Mouse (Mus musculus) stomach, embryonic 14.5 days (tissue): Measurements from ENCODE around the gene Styxl1. TPM values are rescaled to one million over a fixed set of nuclear protein-coding genes. Genes with fewer than 3 reads are reported as not detected.

ENCODE experiments used
- ATAC-seq: fragments of 200-750 bp; cut with Nextera tagmentation; 2 replicates; pipeline ENCODE4 v1.8.0; 2017; ENCODE audit warnings: low read depth, moderate TSS enrichment; ENCODE audit not compliant: insufficient number of reproducible peaks, insufficient read depth, low FRiP score
- H3K27ac ChIP-seq: fragments of 300-500 bp; sonication (generic); 2 replicates; pipeline ENCODE4 v1.5.1; 2014; ENCODE audit warnings: mild to moderate bottlenecking, low read length, moderate library complexity, mixed read lengths
- H3K27me3 ChIP-seq: fragments of 300-500 bp; sonication (generic); 2 replicates; pipeline ENCODE4 v1.6.1; 2014; ENCODE audit warnings: low read length, control low read depth, mixed read lengths; ENCODE audit not compliant: control insufficient read depth, insufficient read depth
- H3K36me3 ChIP-seq: fragments of 300-500 bp; sonication (generic); 2 replicates; pipeline ENCODE4 v1.6.1; 2014; ENCODE audit warnings: mild to moderate bottlenecking, control low read depth, low read length, moderate library complexity, mixed read lengths; ENCODE audit not compliant: control insufficient read depth, insufficient read depth
- H3K4me1 ChIP-seq: fragments of 300-500 bp; sonication (generic); 2 replicates; pipeline ENCODE4 v1.6.1; 2014; ENCODE audit warnings: low read length, control low read depth, mixed read lengths; ENCODE audit not compliant: control insufficient read depth, insufficient read depth
- H3K4me2 ChIP-seq: fragments of 300-500 bp; sonication (generic); replicated peaks from 2 replicates; pipeline ENCODE4 v1.6.1; 2014; ENCODE audit warnings: low read depth, low read length, control low read depth
- H3K4me3 ChIP-seq: fragments of 300-500 bp; sonication (generic); 2 replicates; pipeline ENCODE4 v1.5.1; 2014; ENCODE audit warnings: low read depth, low read length, control low read depth
- H3K9ac ChIP-seq: fragments of 300-500 bp; sonication (generic); replicated peaks from 2 replicates; pipeline ENCODE4 v1.6.1; 2014; ENCODE audit warnings: low read depth, mild to moderate bottlenecking, control low read depth, low read length, moderate library complexity, mixed read lengths
- H3K9me3 ChIP-seq: fragments of 300-500 bp; sonication (generic); 2 replicates; pipeline ENCODE4 v1.6.1; 2016; ENCODE audit warnings: low read depth, low read length, control low read depth; ENCODE audit not compliant: control insufficient read depth
- WGBS: fragments of 180-500 bp; shearing (Covaris S2); extraction: QIAGEN DNeasy Blood & Tissue Kit; methylation state at CpG from one replicate; pipeline ENCODE4 v1.1.7; 2014; 5-methylcytosine and 5-hydroxymethylcytosine counted together
- polyA plus RNA-seq: library from polyadenylated mRNA; unstranded; fragments of >200 nt; fragmentation: Nextera tagmentation; extraction: Ambion mirVana; gene quantifications from 2 replicates; pipeline ENCODE4 v1.2.1, GENCODE M21; 2014

Gene Styxl1
- polyA plus RNA-seq, 1 experiment from 2014 or later, result 0.25 TPM

DNA sequence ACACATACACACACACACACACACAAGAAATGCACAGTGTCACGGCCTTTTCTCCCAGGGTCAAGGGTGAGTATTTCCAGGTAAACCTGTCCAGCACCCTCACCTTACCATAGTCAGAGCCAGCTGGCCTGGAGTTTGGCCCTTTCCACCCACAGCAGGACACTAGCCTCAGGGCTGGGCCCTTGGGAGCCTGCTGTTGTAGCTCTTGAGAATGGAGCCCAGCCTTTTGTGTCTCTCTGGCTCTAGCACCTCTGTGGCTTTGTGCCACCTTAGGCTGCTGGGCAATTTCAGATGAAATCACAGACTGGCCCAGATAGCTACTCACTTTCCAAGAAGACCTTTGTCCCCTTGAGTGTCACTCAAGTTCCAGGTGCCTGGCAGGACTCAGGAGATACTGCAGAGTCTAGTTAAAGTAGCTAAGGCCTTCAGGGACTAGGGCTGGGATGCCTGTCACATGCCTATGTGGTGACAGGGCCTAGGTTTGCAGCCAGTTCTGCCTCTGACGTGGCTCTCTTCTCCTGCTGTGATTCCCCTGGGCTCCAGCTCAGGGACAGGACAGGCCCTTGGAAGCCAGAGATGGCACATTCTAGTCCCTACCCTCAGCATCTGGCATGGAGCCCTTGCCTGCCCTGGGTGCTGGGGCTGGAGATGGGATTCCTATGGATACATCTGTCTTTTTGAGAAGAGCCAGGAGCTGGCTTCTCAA, 51.4 kb downstream of the Styxl1 start:
- Histone ChIP-seq H3K4me3 (no peak overlapping the region), H3K9ac (no peak overlapping the region), H3K4me1 (peaks cover 26% of the 10 kb centered on the region), H3K4me2 (peak overlapping the region; percentile 48; the same call in 1 of the 2 replicates), H3K27ac (0 out of 2 replicates have a peak overlapping the region, but pooled peaks have one; percentile 87), H3K36me3 (peaks cover 30% of the 10 kb centered on the region), H3K27me3 (no peaks in the 10 kb centered on the region), H3K9me3 (no peaks in the 10 kb centered on the region)
- WGBS, result 73% methylated on average over 2 of the region's 2 CpGs
- ATAC-seq, result no peak

DNA sequence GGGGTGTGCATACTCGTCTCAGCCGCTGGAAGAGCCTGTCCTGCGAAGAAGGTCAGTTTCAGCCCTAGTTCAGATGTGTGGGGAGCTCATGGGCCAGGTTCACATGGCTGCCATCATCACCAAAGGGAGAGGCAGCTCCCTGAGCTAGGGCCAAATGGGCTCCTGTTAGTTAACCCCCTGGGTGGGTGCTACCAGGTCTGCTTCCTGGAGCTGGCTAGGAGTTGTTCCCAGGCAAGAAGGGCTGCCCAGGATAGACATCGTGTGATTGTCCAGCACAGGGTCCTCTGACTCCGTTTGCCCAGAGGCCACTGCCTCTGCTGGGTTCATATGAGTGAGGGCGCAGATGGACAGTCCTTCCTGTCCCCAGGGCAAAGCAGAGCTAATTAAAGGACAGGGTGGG, 52.2 kb downstream of the Styxl1 start:
- Histone ChIP-seq H3K4me1 (peaks cover 26% of the 10 kb centered on the region), H3K27me3 (no peaks in the 10 kb centered on the region), H3K4me3 (peak overlapping the region; percentile 9), H3K36me3 (peaks cover 22% of the 10 kb centered on the region), H3K9me3 (no peaks in the 10 kb centered on the region), H3K9ac (no peak overlapping the region; the same call in 1 of the 2 replicates), H3K27ac (peak overlapping the region; percentile 87), H3K4me2 (peak overlapping the region; percentile 48)
- ATAC-seq, result no peak
- WGBS, result 28% methylated on average over 6 of the region's 6 CpGs

DNA sequence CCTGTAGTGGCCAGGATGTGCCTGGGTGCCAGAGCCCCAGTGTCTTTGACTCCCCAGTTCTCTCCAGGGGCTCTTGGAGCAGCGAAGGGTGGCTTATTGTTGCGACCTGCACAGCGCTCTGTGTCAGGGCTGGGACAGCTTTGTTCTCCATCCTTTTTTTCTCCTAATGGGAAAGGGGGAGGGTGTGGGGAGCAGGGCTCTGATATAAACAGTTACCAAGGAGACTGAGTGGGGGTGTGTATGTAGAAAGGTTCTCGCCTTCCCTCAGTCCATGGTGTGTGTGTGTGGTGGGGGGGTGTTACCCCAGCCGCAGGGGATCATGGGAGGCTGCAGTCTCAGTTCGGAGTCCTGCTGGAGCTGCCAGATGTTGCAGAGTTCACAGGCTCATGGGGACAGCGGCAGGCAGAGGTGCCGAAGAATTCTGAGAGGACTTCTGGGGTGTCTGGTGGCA, 52.8 kb downstream of the Styxl1 start:
- no peaks in the 10 kb centered on the region for H3K27me3 ChIP-seq
- H3K9ac ChIP-seq, result no peak overlapping the region
- ATAC-seq, result peak; percentile 85
- peak overlapping the region; percentile 87 for H3K27ac ChIP-seq
- H3K9me3 ChIP-seq, result no peaks in the 10 kb centered on the region
- WGBS, result 4% methylated on average over 8 of the region's 8 CpGs
- H3K36me3 ChIP-seq, result peaks cover 16% of the 10 kb centered on the region
- H3K4me2 ChIP-seq, result peak overlapping the region; percentile 48
- peak overlapping the region; percentile 9 for H3K4me3 ChIP-seq
- peaks cover 26% of the 10 kb centered on the region for H3K4me1 ChIP-seq

DNA sequence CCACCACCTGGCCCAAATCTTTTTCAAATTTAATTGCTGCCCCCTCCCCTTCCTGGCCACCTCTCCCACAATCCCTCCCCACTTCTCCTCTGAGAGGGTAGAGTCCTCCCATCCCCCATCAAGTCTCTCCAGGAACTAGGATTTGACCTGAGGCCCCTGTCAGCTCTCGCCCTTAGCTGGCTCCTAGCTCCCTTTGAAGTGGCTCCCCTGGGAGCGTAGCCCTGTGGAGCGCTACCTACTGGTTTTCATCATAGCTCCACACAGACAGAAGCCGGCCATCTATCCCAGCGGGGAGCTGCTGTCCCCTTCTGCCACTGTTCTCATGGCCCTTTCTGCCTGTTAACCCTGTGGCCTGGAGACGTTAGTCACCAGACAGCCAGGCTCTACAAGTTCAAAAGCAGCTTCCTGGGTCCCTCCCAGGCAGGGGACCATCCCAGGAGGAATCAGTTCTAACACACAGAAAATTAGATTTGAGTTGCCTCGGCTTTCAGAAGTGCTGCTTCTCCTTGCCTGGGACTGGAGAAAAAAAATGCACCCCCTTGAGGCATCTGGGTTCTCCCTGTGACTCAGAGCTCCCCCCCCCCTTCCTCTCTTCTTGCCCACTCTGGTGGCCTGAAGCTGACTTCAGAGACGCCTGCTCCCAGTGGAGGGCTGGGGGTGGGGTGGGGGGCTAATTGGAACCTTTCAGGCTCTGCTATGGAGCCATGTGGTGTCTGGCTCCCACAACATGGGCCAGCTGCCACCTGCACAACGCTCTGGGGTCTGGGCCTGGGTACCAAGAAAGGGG, 53.5 kb downstream of the Styxl1 start:
- Histone ChIP-seq H3K36me3 (peaks cover 9% of the 10 kb centered on the region), H3K27me3 (no peaks in the 10 kb centered on the region), H3K4me2 (peak overlapping the region; percentile 48), H3K27ac (peak overlapping the region; percentile 87), H3K4me1 (peaks cover 26% of the 10 kb centered on the region), H3K9me3 (no peaks in the 10 kb centered on the region), H3K4me3 (no peak overlapping the region), H3K9ac (no peak overlapping the region)
- WGBS, result 15% methylated on average over 8 of the region's 9 CpGs
- ATAC-seq, result peak; percentile 21; the same call in 1 of the 2 replicates

DNA sequence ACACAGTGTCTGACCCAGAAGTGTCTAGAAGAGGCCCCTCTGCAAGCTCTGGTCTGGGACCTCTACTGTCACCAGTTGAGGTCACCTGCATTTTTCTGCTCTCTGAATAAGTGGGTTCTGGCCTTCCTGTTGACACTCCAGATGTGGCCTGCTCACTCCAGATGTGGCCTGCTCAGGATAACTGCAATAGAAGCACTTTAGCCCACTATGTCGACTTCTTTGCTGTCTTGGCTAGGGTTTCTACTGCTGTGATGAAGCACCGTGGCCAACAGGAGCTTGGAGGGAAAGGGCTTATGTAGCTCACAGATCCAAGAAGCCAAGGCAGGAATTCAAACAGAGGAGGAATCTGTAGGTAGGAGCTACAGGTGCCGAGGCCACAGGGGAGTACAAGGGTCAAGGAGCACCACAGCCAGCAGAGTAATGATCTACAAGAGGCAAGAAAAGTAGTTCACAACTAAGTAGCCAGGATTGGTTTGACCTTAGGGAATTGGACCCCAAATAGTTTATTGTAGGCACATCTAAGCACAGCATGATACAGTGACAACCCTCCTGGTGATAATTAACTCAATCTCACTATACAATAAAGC, 54.9 kb downstream of the Styxl1 start:
- no peak for ATAC-seq
- Histone ChIP-seq H3K4me1 (peaks cover 26% of the 10 kb centered on the region), H3K27me3 (no peaks in the 10 kb centered on the region), H3K9ac (no peak overlapping the region), H3K36me3 (no peaks in the 10 kb centered on the region; the same call in 1 of the 2 replicates), H3K4me2 (no peak overlapping the region), H3K27ac (no peak overlapping the region), H3K9me3 (no peaks in the 10 kb centered on the region), H3K4me3 (no peak overlapping the region)
- WGBS, result 51% methylated on average over 3 of the region's 3 CpGs

DNA sequence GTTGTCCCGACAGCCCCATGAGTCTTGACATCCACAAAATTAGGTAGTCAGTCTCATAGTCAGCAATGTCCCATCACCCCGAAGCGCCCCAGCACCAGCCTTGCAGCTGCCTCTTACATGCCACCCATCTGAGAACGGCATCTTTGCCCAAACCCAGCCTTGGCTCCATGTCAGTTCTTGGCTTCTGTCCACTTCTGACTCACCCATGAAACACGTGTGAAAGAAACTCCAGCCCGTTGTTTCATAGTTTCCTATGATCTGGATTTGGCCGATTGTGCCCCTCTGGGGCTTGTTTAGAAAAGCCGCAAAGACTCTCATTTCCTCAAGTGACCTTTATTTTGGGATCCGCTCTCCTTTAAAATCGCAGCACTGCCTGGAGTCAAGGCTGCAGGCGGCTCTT, 56.1 kb downstream of the Styxl1 start:
- 77% methylated on average over 11 of the region's 11 CpGs for WGBS
- Histone ChIP-seq H3K4me1 (peaks cover 26% of the 10 kb centered on the region), H3K4me3 (no peak overlapping the region), H3K36me3 (peaks cover 5% of the 10 kb centered on the region), H3K9me3 (no peaks in the 10 kb centered on the region), H3K27ac (no peak overlapping the region), H3K9ac (no peak overlapping the region), H3K27me3 (no peaks in the 10 kb centered on the region), H3K4me2 (no peak overlapping the region)
- no peak for ATAC-seq

DNA sequence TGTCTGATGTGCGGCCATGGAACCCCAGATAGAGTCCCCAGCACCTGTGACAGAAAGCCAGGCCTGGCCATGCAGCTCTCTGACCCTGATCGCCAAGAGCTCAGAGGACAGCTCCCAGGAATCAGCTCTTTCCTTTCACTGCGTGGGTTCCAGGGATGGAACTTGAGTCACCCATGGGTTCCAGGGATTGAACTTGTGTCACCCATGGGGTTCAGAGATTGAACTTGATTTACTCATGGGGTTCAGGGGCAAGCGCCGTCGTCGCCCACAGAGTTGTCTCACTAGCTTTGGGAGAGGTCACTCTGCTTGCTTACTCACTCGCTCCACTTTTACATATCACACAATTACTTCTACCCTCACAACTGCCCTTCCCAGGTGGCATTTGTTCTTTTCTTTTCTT, 57.1 kb downstream of the Styxl1 start:
- Histone ChIP-seq H3K9me3 (no peaks in the 10 kb centered on the region), H3K27me3 (no peaks in the 10 kb centered on the region), H3K36me3 (peaks cover 10% of the 10 kb centered on the region), H3K4me3 (no peak overlapping the region), H3K9ac (no peak overlapping the region), H3K4me1 (peaks cover 18% of the 10 kb centered on the region), H3K4me2 (no peak overlapping the region), H3K27ac (no peak overlapping the region)
- ATAC-seq, result no peak
- WGBS, result 93% methylated on average over 8 of the region's 8 CpGs

DNA sequence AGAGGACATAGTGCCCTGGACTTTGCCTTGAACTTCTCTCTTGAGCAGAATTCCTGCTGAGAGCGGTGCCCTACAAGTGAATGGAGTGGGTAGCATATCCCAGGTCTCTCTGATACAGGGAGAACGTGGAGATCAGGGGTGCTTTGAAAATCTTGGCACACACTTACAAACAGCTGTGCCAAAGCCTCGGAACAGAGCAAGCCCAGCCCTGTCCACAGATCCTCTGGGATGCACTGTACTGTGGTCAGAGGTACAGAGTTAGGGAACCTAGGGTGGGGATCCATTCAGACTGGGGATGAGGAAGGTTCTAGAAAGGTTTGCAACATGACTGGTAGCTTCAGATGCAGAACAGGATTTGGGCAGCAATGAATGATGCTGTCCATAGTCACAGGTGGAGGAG, 58.1 kb downstream of the Styxl1 start:
- Histone ChIP-seq H3K9ac (no peak overlapping the region), H3K4me3 (no peak overlapping the region), H3K9me3 (no peaks in the 10 kb centered on the region), H3K4me1 (peaks cover 10% of the 10 kb centered on the region), H3K4me2 (no peak overlapping the region), H3K27ac (no peak overlapping the region), H3K36me3 (peaks cover 13% of the 10 kb centered on the region), H3K27me3 (no peaks in the 10 kb centered on the region)
- 74% methylated on average over 3 of the region's 3 CpGs for WGBS
- no peak for ATAC-seq
